Mouse (Mus musculus) induced T-regulatory cell, adult 2 months (primary cell): Measurements from ENCODE around the gene Adh4.
"Not testable (repeated sequence)": the region's sequence is repeated elsewhere in the genome, so short reads cannot be mapped to it uniquely, and the experiment has no call there.

Experiments used
- DNase-seq: peaks from one replicate; pipeline ENCODE4 v3.0.0-alpha.2; 2012; ENCODE audit warnings: low read depth

Gene Adh4

DNA sequence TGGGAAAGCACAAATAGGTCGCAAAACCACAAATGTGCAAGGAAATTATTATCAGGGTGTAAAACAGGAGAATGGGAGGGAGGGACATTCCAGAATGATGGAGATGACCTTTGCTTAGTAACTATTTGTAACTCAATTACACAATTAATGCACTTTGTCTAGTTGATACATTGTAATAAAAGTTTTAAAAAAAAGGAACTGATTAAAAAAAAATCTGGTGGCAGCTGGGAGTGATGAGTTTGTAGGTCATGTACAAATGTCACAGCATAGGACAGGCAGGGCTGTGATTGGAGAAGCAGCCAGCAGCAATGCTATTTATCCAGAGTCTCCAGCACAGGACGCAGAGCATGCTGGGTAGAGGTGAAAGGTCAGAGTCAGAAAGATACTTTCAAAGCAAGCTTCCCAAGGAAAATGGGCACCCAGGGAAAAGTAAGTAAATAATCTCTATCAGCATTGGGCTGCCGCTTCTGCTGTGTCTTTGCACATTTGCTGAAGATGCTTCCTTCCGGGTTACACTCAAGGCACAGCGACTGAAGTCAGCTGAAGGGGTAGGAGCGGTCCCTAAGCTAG lies at the start of gene Adh4:
Adh4 (plus strand) TSS at position 346 of the 570 bp plus-strand sequence.
- no peak for DNase-seq

DNA sequence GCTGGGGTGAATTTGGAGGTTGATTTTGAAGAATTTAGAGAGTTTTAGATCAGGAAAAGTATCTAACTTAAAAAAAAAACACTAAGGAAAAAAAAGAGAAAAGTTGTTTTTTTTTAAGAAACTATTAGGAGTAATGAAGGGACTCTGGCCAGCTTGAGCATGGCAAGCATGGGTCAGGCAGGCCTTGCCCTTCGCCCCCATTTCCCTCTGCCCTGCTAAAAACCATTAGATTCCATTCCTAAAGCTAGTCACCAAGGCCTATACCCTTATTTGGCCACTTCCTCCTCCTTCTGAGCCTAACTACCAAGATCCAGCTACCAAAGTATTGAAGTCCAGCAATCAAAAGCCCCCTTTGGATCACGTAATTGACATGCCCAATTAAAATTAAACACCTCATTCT lies 49.1 kb upstream of the Adh4 start:
- no peak for DNase-seq

DNA sequence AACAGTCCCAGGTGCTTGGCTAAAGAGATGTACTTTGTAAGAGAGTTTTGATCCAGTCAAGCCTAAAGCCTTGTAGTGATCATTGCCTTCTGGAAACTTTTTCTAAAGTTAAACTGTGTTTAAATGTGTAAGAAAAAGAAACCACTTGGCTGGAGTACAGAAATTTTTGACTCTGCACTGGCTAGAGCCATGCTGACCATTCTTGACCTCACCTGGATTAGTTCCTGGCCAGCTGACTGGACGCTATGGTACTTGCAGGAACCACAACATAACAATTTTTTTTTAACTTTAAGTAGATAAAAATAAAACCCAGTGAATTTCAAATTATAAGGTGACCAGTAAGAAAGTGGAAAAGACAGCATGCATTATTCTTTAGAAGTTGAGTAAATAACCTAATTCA lies 45.7 kb upstream of the Adh4 start:
- no peak for DNase-seq

GRCm38 (mm10) chr3:138370289-138370688 lies 45.0 kb upstream of the Adh4 start:
- DNase-seq = not testable (repeated sequence)

GRCm38 (mm10) chr3:138373920-138374319 lies 41.3 kb upstream of the Adh4 start:
- DNase-seq = no peak

DNA sequence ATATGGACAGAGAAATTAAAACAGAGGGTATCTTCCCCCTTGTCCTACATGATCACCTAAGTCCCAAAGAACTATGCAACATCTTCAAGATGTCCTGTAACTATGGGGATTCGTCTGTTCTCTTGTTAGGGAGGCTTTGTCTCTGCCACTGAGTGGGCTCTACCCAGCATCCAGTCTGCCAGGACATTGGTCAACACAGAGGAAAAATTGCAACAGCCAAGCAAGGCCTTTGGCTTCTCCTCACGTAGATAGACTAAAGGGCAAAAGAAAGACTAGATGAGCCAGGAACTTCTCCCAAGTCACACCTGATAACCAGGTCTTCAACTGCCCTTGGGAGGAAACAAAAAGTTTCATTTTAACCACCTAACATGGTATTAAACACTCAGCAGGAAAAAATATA lies 40.1 kb upstream of the Adh4 start:
- DNase-seq = no peak

DNA sequence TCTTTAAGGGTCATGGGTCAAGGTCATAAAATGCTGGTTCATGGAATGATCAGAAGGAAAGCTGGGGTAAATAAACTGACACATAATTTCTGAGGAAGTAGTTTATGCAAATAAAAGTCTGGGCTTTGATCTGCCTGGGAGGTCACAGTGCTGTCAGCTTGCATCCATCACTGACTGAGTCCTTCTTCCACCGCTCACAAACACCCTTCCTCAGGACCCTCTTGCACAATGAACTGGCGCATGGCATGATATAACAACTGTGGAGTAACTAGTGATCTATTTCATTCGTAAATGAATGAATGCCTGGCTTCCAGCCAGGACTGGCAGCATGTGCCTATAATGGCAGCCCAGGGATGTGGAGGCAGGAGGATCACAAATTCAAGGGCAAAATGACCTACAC lies 34.1 kb upstream of the Adh4 start:
- no peak for DNase-seq

GRCm38 (mm10) chr3:138387155-138387554 lies 28.1 kb upstream of the Adh4 start:
- DNase-seq = no peak

DNA sequence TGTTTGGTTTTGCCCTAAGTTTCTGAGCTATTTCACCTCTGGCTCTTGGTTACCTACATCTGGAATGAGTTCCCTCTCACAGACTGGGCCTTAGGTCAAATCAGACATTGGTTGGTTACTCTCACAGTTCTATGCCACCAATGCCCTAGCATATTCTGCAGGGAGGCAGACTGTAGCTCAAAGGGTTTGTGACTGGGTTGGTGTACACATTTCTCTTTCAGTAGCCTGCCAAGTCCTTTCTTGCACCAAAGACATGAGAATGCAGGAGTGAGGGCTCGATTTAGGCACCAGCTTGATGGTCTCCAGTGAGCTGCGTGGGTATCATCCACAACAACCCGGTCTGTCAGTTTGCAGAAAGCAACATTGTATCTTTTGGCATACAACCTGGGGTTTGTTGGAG lies 10.4 kb upstream of the Adh4 start:
- DNase-seq = no peak

DNA sequence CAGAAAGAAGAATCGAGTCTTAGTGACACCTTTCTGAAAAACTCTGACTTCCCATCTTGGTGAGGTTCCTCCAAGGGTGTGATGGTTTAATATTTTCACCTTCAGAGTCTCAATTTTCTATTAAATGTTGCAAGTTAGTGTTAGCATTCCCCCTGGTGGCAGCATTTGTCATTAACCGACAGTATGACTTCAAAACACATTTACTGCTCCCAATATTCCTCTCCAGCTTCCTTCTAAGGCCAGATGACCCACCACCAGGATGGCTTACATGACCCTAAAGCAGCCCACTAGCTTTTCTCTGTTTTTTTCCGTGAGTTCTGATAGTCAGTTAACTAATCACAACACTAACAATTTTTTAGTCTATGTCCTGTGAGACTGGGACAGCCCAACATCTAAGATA lies 9.9 kb upstream of the Adh4 start:
- DNase-seq = peak; percentile 64

- no peak for DNase-seq
These were observed 9.4 kb upstream of the Adh4 start for GRCm38 (mm10) chr3:138405840-138406239.

DNA sequence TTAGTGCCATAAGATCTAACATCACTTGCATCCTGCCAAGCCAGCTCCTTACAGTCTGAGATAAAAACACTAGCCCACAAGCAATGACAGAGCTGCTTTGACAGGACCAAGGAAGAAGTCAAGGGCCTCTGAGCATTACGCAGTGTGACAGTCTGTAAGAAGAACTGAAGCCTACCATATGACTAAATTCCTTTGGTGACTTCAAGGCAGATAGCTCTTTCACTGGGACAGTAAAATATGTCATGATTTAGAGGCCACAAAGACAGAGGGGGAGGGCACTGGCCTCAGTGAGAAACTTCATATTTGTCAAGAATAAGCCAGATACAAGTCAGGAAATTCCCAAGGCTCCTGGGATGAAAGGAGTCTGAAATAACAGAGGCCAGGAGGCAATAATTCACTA lies 7.3 kb upstream of the Adh4 start:
- DNase-seq = no peak

DNA sequence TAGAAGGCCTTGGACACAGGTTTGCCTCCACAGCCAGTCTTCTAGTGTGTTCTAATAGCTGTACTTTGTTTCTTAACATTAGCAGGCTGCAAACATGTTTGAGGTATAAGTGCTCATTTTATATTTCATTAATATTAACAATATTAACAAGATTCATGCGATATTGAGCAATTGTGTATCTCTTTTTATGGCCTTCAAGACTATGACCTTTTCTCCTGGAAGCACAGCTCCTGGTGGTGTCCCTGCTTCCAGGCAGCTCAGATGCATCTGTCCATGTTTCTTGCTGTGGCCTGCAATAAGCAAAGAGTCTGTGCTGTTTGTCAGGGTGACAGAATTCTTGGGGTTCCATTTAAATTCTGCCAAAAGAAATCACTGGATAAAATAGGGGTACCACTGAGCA lies 5.7 kb upstream of the Adh4 start:
- DNase-seq = no peak

- no peak for DNase-seq
These were observed 5.1 kb upstream of the Adh4 start for GRCm38 (mm10) chr3:138410211-138410610.

- DNase-seq = peak; percentile 83
These were observed 4.1 kb downstream of the Adh4 start for GRCm38 (mm10) chr3:138419369-138419768.

DNA sequence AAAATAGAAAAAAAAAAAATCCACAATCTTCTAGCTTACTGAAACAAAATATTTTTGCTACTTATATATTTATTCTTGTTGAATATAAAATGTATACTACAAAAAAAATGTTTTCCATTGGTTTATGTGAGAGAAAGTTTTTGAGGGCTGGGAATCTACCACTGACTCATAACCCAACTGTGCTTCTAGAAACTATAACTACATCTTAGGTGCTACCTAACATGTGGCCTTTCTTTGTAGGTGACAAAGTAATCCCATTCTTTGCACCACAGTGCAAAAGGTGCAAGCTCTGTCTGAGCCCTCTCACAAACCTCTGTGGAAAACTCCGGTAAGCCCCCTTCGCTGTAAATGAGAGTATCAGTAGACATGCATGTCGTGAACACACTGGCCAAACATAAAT lies 5.1 kb downstream of the Adh4 start:
- peak; percentile 73 for DNase-seq

DNA sequence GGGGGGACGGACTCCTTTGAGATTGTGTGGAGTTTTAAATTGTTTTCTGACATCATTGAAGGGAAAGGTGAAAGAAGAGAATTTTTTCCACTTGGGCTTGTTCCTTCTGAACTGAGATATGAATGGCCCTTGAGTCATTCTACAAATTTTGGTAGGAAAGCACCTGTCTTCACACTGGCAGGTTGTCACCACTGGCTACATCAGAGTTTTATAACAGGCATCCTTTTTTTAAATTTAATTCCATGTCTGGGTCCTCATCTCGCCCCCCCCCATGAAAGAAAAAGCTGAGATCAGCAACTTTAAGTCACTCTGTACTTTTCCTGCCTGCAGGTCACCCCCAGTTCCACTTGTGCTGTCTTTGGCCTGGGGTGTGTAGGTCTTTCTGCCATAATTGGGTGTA lies 8.4 kb downstream of the Adh4 start:
- peak; percentile 59 for DNase-seq

GRCm38 (mm10) chr3:138424247-138424646 lies 9.0 kb downstream of the Adh4 start:
- DNase-seq = peak; percentile 65

DNA sequence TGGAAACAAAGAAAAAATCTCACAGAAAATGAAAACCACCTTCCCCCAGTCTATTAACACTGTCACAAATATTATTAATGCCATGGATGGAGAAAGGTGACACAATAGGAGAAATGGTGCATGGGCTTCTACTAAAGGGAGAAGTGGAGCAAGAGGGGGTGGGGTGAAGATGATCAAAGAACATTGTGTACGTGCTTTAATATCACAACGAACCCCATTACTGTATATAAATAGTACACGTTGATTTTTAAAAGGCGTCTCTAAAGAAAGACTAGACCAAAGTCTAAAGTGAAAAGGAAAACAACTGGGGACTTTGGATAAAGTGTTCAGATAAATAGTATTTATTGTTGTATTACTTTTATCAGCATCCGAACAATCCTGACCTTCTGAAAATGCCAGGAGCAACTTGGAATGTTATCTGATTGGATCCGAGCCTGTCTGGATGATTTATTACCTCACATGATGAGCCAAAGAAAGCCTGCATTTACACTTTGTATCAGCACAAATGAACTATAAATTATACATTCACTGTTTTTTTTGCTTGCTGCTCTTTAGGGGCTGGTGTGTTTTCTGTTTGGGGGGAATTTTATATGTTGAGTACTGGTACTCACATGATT lies 15.2 kb downstream of the Adh4 start:
- no peak for DNase-seq

- peak; percentile 76 for DNase-seq
These were observed 16.6 kb downstream of the Adh4 start for GRCm38 (mm10) chr3:138431835-138432234.

GRCm38 (mm10) chr3:138438716-138439115 lies 23.4 kb downstream of the Adh4 start:
- no peak for DNase-seq

DNA sequence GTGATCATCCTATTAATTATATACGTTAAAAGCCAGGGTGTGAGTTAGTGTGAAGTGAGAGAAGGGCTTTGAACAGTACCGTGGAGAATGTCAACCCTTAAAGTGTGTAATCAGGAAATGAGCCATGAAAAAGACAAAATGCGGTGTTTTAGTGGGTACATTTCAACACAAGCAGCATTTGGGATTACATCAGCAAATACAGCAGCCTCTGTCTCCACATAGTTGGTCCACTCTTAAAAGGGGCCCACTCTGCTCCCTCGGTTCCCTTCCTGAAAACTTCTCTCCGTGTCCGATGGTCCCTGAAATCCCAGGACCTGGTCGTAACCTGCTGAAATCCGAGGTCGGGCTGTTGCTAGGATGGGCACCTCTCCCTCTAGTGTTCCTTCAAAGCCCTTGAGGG lies 26.9 kb downstream of the Adh4 start:
- no peak for DNase-seq

DNA sequence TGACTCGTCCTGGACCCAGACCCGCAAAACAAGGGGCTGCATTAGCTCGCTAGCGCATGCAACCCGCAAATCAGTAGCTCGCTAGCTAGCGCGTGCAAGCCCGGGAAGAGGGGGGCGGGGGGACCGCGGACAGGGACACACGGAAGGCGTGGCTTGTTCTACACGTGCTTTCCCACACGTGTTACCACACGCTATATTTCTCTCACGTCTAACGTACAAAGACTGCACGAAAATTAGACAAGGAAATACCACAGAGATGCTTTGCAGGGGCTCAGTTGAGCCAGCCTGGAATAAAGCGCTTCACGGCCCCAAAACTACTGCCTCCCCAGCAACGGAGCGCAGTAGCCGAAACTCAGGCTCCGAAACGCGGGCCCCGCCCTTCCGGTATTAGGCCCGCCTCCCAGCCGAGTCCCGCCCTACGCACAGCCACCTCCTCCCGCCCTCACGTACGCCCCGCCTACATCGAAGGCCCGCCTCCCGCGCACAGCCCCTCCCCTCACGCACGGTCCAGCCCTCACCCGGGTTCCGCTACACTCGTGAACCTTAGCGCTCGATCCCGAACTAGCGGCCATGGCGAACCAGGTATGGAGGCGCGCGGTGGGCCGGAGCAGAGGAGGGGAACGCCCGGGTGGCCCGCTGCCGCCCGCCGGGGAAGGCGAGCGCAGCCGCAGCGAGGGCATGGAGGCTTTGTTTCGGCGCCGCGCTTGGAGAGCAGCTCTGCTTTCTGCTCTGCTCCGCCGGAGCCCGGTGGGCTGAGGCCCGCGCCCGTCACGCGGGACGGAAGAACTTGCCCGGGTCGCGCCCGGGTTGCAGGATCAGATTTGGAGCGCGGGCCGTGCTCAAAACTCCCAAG lies 27.6 kb downstream of the Adh4 start, which contains the start of gene Adh5:
Adh5 (plus strand) TSS at position 482 of the 853 bp plus-strand sequence.
- peak; percentile 97 for DNase-seq
